Mouse (Mus musculus): ENCODE results near the gene Ankrd60. TPM values are rescaled to one million over a fixed set of nuclear protein-coding genes. Genes with fewer than 3 reads are reported as not detected.

Ankrd60 gene
- total RNA-seq, 2 experiments from 2014 or later: not detected

DNA sequence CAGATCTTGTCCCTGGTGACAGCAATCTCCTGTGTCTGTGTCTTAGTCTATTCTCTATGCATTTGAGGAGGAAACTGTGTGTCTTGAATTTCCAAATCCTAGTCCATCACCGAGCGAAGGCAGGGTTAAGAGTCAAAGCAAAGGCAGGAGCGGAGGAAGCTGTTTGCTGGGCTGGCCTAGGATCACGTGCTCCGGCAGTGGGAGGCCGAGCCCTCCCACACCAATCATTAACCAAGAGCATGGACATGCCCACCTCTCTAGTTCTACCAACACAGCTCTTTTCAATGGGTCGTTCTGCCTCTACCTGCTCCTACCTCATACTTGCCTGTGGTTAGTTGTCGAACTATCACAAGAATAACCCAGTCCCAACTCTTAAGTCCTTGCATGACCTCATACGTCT, 42.3 kb downstream of the Ankrd60 start:
- DNase-seq (ENCODE audit: low spot score in 2 of 2): no peak
- intact Hi-C loops (cut with DNase I): no loop called here

DNA sequence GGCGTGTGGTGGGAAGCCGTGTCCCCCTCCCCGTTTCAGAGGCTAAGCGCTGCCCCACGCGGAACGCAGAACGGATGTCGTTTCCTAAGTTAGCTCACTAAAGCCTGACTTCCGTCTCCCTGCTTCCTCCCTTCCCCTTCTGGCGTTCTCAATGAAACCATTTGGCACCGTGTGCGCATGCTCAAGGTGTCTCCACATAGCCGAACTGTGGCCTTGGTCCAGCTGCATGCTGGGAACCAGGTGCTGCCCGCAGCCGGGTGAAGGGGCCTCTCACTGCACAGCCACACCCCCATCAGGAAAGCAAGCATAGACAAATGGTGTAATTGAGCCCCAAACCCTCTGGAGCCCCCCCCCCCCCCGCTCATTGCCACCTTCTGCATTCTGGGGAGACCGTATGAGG, 42.8 kb downstream of the Ankrd60 start:
- no peak for DNase-seq (ENCODE audit: low spot score in 2 of 2)
- intact Hi-C loops (cut with DNase I): no loop called here

- intact Hi-C loops (cut with DNase I): no loop called here
Observed at GRCm38 (mm10) chr2:173534581-173534980, 43.6 kb downstream of the Ankrd60 start.

GRCm38 (mm10) chr2:173532711-173533462, 45.3 kb downstream of the Ankrd60 start:
- DNase-seq (ENCODE audit: low spot score in 2 of 2): no peak
- intact Hi-C loops (cut with DNase I): no loop called here

More at GRCm38 (mm10) chr2:173534581-173534980, 43.6 kb downstream of the Ankrd60 start:
- DNase-seq (ENCODE audit: low spot score in 2 of 2): no peak

DNA sequence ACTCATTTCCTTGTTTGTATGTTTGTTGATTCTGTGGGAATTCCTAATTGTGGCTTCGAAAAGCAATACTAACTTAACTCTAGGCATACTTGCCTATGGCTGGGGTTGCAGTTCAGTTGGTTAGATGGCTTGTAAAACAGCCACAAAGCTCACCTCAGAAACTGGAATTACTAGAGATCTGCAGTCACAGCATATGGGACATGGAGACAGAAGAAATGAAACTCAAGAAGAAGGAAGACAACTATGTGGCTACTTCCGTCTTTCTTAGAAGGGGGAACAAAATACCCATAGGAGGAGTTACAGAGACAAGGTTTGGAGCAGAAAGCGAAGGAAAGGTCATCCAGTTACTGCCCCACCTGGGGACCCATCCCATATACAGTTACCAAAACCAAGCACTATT, 49.7 kb downstream of the Ankrd60 start:
- no peak for DNase-seq (ENCODE audit: low spot score in 2 of 2)
- intact Hi-C loops (cut with DNase I): no loop called here

DNA sequence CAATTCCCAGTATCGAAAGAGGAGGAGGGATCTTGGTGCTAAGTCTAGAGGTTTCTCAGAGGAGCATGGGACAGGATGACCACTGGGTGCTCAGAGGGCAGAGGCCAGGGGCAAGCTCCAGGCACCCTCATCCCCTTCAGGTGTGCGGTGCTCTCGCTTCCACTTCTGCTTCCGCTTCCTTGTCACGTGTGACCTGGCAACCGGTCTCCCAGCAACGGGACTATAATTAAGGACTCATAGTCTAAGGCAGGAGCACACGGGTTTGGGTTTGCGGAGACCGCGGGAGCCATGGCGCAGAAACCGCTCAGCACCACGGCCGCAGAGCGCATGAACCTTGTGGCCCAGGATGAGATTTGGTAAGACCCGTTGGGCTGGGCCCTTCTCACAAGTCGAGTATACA, 55.8 kb downstream of the Ankrd60 start, which contains the start of gene 1700021F07Rik:
TSS of gene 1700021F07Rik (plus strand) at position 211 of the 400 bp plus-strand sequence.
- intact Hi-C loops (cut with DNase I): no loop called here
- no peak for DNase-seq (ENCODE audit: low spot score in 2 of 2)

Other genes starting within 250 kb of the Ankrd60 start
- gene 1700021F07Rik, start 55.8 kb downstream of the Ankrd60 start, total RNA-seq (2021): not detected
- 10 to 100 TPM; 25.2 to 27.2 TPM for gene Rab22a, start 81.4 kb upstream of the Ankrd60 start, total RNA-seq (2021)
- not detected for gene 1700010B08Rik, start 141.1 kb upstream of the Ankrd60 start, total RNA-seq (2021)
- 100 to 1,000 TPM; 103 to 124 TPM for gene Vapb, start 159.1 kb upstream of the Ankrd60 start, total RNA-seq (2021)